Mouse (Mus musculus) heart, adult 8-10 months (tissue): Measurements from ENCODE around the gene Ssc4d. TPM values are rescaled to one million over a fixed set of nuclear protein-coding genes. Genes with fewer than 3 reads are reported as not detected.

Experiments used
- total RNA-seq, 4 experiments: library from RNA; stranded (reverse); gene quantifications; 2 replicates each; pipeline ENCODE4 v1.2.4; 2022

Ssc4d gene
- total RNA-seq, 4 experiments from 2014 or later: 0.44 to 0.53 (median 0.46) TPM; not detected in 1

Other genes starting within 250 kb of the Ssc4d start
- gene Tmem120a, start 230.1 kb downstream of the Ssc4d start, total RNA-seq: 10 to 100 TPM; 14.9 to 19.0 (median 16.7) TPM
- not detected for gene Styxl1, start 196.1 kb downstream of the Ssc4d start, total RNA-seq
- gene Mdh2, start 196.1 kb downstream of the Ssc4d start, total RNA-seq: 1,000 to 10,000 TPM; 1,906 to 1,974 (median 1,950) TPM
- gene Srrm3, start 167.6 kb downstream of the Ssc4d start, total RNA-seq: not detected
- gene Hspb1, start 86.6 kb downstream of the Ssc4d start, total RNA-seq: 100 to 1,000 TPM; 312 to 583 (median 421) TPM
- 100 to 1,000 TPM; 265 to 313 (median 289) TPM for gene Ywhag, start 39.9 kb downstream of the Ssc4d start, total RNA-seq
- not detected for gene Zp3, start 5.6 kb upstream of the Ssc4d start, total RNA-seq
- gene Dtx2, start 20.3 kb upstream of the Ssc4d start, total RNA-seq: 1 to 10 TPM; 6.0 to 7.3 (median 6.8) TPM
- gene Upk3b, start 64.0 kb upstream of the Ssc4d start, total RNA-seq: 10 to 100 TPM; 13.3 to 26.7 (median 18.2) TPM
- gene Upk3bl, start 80.0 kb upstream of the Ssc4d start, total RNA-seq: not detected
- 1 to 10 TPM; 6.6 to 7.6 (median 6.9) TPM for gene Rasa4, start 109.4 kb upstream of the Ssc4d start, total RNA-seq
- 10 to 100 TPM; 73.1 to 88.1 (median 78.9) TPM for gene Polr2j, start 142.1 kb upstream of the Ssc4d start, total RNA-seq
- 1 to 10 TPM; 5.4 to 6.9 (median 6.0) TPM for gene Lrwd1, start 161.5 kb upstream of the Ssc4d start, total RNA-seq
- 1 to 10 TPM; 4.0 to 5.4 (median 4.6) TPM for gene Alkbh4, start 161.6 kb upstream of the Ssc4d start, total RNA-seq
- 1 to 10 TPM in 1 of 4 experiments, under 1 TPM in 3; 0.31 to 1.3 (median 0.67) TPM for gene Orai2, start 196.2 kb upstream of the Ssc4d start, total RNA-seq
- 10 to 100 TPM; 14.8 to 21.1 (median 19.0) TPM for gene Prkrip1, start 224.4 kb upstream of the Ssc4d start, total RNA-seq